Mouse (Mus musculus): ENCODE measurements around the gene Adamts6. TPM values are rescaled to one million over a fixed set of nuclear protein-coding genes. Genes with fewer than 3 reads are reported as not detected.

The Adamts6 gene
- polyA plus RNA-seq, 1 experiment from 2014 or later = 2.7 TPM

DNA sequence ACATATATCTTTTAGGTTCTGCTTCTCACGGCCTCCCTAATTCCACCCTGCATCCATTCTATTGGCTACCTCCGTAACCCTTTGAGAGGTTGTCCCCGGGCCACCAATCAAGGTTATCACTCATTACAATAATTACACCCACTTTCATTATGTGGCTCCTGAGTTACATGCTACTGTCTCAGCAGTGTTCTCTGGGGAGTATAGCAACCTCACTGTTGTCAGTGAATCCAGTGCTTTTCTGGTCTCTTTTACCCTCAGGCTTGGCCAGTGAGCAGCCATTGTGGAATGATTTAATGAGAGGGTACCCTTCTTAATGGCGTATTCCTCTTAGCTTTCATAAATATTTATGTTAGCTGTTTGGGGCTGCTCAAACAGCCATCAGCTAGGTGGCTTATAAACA, 238.0 kb downstream of the Adamts6 start:
- H3K27me3 ChIP-seq (ENCODE audit: poor library complexity, severe bottlenecking) = no peaks in the 10 kb centered on the region
- no peaks in the 10 kb centered on the region for H3K9me3 ChIP-seq
- no peaks in the 10 kb centered on the region for H3K4me1 ChIP-seq
- H3K36me3 ChIP-seq (replicated peaks) = no peaks in the 10 kb centered on the region
- 93% methylated on average over 4 of the region's 4 CpGs for WGBS
- no peak overlapping the region for H3K4me3 ChIP-seq
- DNase-seq (ENCODE audit: extremely low spot score, low spot score) = no peak
- no peak overlapping the region for H3K27ac ChIP-seq

DNA sequence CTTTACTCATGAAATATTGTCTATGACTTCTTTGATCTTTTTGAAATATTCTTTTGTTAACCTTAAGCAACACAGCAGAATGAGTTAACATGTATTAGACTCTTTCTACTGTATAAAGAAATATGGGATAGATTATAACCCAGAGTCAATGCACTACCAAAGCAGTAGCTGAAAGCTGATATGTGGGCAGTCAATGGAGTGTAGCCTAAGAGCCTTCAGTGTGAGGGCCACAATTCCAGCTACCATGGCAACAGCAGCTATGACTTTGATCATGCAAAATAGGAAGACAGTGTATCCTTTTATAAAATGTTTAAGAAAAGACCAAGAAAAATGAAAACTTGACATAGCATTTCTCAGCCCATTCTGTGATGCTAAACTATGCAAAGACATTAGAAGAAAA, 241.6 kb downstream of the Adamts6 start:
- Histone ChIP-seq H3K27ac (no peak overlapping the region), H3K36me3 (replicated peaks) (no peaks in the 10 kb centered on the region), H3K27me3 (ENCODE audit: poor library complexity, severe bottlenecking) (no peaks in the 10 kb centered on the region), H3K9me3 (no peaks in the 10 kb centered on the region), H3K4me1 (no peaks in the 10 kb centered on the region), H3K4me3 (no peak overlapping the region)
- no peak for DNase-seq (ENCODE audit: extremely low spot score, low spot score)

DNA sequence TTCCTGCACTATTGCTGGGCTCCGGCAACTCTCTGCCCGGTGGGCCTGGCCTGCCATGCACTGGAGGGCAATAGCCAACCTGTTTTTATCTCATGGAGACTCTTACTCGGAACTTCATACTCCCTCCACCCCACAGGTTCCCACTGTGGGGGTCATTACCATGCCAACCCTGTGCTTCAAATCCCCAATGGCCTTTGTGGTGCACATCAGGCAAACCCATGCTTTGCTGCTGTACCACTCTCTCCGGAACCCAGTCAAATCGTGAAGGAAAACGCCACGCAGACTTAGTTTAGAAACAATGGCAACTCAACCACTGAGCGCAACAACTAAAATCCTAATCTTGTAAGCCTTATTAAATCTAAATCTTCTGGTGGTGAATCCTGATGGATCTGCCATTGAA, 244.2 kb downstream of the Adamts6 start:
- WGBS = 94% methylated on average over 8 of the region's 8 CpGs
- Histone ChIP-seq H3K4me1 (no peaks in the 10 kb centered on the region), H3K36me3 (replicated peaks) (no peaks in the 10 kb centered on the region), H3K9me3 (no peaks in the 10 kb centered on the region), H3K4me3 (no peak overlapping the region), H3K27me3 (ENCODE audit: poor library complexity, severe bottlenecking) (no peaks in the 10 kb centered on the region), H3K27ac (no peak overlapping the region)
- no peak for DNase-seq (ENCODE audit: extremely low spot score, low spot score)

DNA sequence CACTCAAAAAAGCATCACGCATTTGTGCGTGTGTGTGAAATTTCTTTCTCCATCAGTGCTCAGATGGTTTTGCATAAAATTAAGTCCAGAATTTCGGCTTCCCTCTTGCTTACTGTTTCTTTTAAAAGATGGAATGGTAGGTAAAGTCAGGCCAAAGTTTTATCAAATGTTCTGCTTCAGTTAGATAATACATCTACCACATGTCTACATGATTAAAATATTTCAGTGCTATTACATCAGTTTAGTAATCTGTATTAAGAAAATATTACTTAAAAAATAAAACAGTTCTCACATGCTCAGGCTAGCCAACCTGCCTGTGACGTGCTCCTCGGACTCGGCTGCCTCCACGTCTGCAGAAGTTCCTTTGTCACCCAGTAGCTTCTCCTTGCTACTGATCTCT, 245.1 kb downstream of the Adamts6 start:
- H3K4me1 ChIP-seq = no peaks in the 10 kb centered on the region
- H3K36me3 ChIP-seq (replicated peaks) = no peaks in the 10 kb centered on the region
- 96% methylated on average over 7 of the region's 7 CpGs for WGBS
- no peak for DNase-seq (ENCODE audit: extremely low spot score, low spot score)
- H3K4me3 ChIP-seq = no peak overlapping the region
- H3K9me3 ChIP-seq = no peaks in the 10 kb centered on the region
- H3K27me3 ChIP-seq (ENCODE audit: poor library complexity, severe bottlenecking) = no peaks in the 10 kb centered on the region
- no peak overlapping the region for H3K27ac ChIP-seq

DNA sequence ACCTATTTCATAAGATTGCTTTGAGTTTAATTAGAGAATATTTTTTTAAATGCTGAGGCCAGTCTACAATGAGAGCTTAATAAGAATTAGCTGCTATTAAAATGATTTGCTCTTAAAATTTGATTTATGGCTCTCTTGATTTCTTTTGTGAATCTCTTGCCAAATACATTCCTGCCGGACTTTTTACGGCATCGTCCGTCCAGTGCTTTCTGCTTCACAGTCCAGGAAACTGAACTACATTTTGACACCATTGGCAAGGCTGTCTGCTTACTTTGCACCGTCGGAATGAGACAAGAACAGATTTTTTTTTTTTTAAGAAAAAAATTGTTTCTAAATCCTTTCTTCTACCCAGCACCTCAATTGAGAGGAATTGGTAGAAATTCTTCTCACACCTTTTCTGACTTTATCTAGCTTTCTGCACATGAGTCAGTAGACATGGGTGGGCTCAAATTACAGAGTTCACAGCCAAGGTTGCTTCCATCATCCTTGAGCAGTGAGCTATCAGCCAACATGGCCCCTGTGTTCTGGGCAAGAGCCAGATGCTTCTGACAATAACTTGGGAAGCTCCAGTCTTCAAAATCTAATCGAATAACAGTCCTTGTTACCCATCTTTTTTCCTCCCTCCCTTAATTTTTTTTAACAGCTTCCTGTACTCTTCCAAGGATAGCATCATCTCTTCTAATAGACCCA, 246.3 kb downstream of the Adamts6 start:
- no peak overlapping the region for H3K27ac ChIP-seq
- H3K4me3 ChIP-seq = no peak overlapping the region
- no peaks in the 10 kb centered on the region for H3K27me3 ChIP-seq (ENCODE audit: poor library complexity, severe bottlenecking)
- no peaks in the 10 kb centered on the region for H3K36me3 ChIP-seq (replicated peaks)
- no peaks in the 10 kb centered on the region for H3K4me1 ChIP-seq
- no peaks in the 10 kb centered on the region for H3K9me3 ChIP-seq
- DNase-seq (ENCODE audit: extremely low spot score, low spot score) = no peak
- WGBS = 93% methylated on average over 7 of the region's 7 CpGs

DNA sequence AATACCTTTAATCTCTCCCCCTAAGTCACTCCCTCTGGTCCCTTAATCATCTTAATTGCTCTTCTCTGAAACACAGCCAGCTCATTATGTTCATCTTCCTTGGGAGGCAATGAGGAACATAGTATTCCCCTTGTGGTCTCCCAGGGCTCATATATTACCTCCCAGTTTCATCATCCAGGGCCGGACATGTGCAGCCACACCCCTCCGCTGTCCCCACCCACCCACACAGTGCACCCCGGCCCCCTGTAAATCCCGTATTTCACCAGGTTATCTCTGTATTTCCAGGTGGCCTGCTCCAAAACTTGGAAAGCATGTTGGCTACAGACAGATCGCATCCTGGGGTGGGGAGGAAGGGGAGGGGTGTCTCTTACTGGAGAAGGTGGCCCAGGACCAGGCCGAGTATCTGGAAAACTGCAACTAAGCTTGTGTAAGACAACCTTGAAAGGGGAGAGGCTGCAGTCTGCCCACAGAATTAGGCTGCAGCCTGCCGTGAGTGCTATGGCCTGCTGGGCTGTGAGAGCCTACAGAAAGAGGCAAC, 253.3 kb downstream of the Adamts6 start:
- no peaks in the 10 kb centered on the region for H3K27me3 ChIP-seq (ENCODE audit: poor library complexity, severe bottlenecking)
- no peaks in the 10 kb centered on the region for H3K36me3 ChIP-seq (replicated peaks)
- 0 out of 2 replicates have a peak overlapping the region, but pooled peaks have one; percentile 12 for H3K4me3 ChIP-seq
- 40% methylated on average over 7 of the region's 7 CpGs for whole genome bisulfite sequencing
- no peaks in the 10 kb centered on the region for H3K9me3 ChIP-seq
- no peak for DNase-seq (ENCODE audit: extremely low spot score, low spot score)
- peaks cover 10% of the 10 kb centered on the region for H3K4me1 ChIP-seq
- H3K27ac ChIP-seq = 0 out of 2 replicates have a peak overlapping the region, but pooled peaks have one; percentile 27

DNA sequence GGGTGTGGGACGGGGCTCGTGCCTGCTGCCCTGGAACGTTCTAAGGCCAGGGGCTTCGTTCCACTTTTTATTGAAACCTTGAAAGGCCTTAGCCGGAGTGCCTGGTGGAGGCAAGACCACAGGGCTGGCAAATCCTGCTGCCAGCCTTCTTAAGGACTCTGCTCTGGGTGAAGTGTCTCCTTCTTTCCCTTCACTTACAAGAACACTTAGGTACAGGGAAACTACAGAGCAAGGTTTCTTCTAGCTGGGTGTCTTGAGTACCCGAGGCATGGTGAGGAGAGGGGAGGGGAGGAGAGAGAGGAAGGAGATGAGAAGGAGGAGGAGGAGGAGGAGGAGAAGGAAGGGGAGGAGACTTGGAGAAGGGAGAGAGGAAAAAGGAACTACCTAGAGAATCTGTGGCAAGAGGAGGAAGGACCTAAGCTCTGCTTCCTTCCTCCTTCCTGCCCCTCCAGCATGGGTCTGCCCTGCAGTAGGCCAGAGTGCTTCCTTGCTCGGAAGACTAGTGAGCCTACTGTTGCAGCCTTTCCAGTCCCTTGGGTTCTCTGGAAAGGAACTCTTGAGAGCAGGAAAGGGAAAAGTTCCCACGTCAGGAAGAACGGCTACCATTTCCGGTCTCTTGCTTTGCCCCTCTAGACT, 254.6 kb downstream of the Adamts6 start:
- DNase-seq (ENCODE audit: extremely low spot score, low spot score) = no peak
- Histone ChIP-seq H3K27me3 (ENCODE audit: poor library complexity, severe bottlenecking) (no peaks in the 10 kb centered on the region), H3K27ac (no peak overlapping the region), H3K4me1 (peaks cover 10% of the 10 kb centered on the region), H3K4me3 (no peak overlapping the region), H3K36me3 (replicated peaks) (no peaks in the 10 kb centered on the region), H3K9me3 (no peaks in the 10 kb centered on the region)
- WGBS = 86% methylated on average over 10 of the region's 10 CpGs

DNA sequence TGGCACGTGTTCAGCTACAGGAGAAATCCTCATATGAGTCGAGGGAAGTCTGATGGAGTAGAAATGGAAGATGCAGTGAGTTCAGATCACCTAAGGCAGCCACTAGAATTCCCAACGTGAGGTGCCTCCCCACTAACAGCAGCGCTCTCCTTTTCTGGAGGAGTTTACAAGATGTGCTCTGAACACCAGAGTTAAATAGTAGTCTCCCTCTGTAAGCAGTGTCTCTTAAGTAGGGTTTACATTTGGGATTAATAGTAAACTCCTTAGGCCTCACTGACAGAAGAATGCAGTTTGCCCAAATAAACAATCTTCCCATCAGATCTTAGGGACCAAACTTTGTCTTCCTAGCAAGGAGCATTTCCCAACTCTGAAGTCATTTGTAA, 255.1 kb downstream of the Adamts6 start:
- Histone ChIP-seq H3K36me3 (replicated peaks) (no peaks in the 10 kb centered on the region), H3K27ac (no peak overlapping the region), H3K4me1 (peaks cover 10% of the 10 kb centered on the region), H3K27me3 (ENCODE audit: poor library complexity, severe bottlenecking) (no peaks in the 10 kb centered on the region), H3K4me3 (no peak overlapping the region), H3K9me3 (no peaks in the 10 kb centered on the region)
- 68% methylated on average over 4 of the region's 4 CpGs for WGBS
- no peak for DNase-seq (ENCODE audit: extremely low spot score, low spot score)

Other genes starting within 250 kb of the Adamts6 start
- gene Nln, start 178.2 kb upstream of the Adamts6 start, polyA plus RNA-seq (2016; fragmentation: Nextera tagmentation; extraction: Ambion mirVana) = 17.1 and 17.5 TPM in 2 replicates
- gene Sgtb, start 178.1 kb upstream of the Adamts6 start, polyA plus RNA-seq (2016; fragmentation: Nextera tagmentation; extraction: Ambion mirVana) = 8.0 and 9.0 TPM in 2 replicates
- 89.7 and 93.8 TPM in 2 replicates for gene Trappc13, start 109.4 kb upstream of the Adamts6 start, polyA plus RNA-seq (2016; fragmentation: Nextera tagmentation; extraction: Ambion mirVana)
- gene Trim23, start 109.0 kb upstream of the Adamts6 start, polyA plus RNA-seq (2016; fragmentation: Nextera tagmentation; extraction: Ambion mirVana) = 18.0 and 18.7 TPM in 2 replicates
- 92.5 and 102 TPM in 2 replicates for gene Cenpk, start 59.2 kb upstream of the Adamts6 start, polyA plus RNA-seq (2016; fragmentation: Nextera tagmentation; extraction: Ambion mirVana)
- 20.1 and 21.3 TPM in 2 replicates for gene Ppwd1, start 59.0 kb upstream of the Adamts6 start, polyA plus RNA-seq (2016; fragmentation: Nextera tagmentation; extraction: Ambion mirVana)

Measured in forebrain, embryonic 10.5 days (tissue).